ENCODE assay signal across 30 mouse cellular contexts in the genomic region with DNA sequence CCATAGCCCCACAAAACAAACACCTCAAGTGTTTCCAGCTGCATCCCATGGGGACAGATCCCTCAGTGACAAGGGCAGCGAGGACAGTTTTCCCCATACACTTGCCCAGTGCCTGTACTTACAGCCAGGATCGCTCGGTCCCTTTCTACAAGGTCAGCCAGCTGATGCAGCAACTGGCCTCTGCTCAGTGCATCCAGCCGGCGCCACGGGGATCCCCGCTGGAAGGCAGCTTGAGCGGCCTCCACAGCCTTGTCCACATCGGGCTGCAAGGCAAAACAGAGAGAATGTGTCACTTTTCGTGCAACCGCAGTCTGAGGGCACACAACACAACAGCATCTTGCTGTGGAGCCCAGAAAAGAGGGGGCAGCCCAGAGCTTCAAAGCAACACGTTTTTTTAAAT. TPM values are rescaled to one million over a fixed set of nuclear protein-coding genes. Genes with fewer than 3 reads are reported as not detected.
DNase-seq lines count a peak whose midpoint lies in the region; ATAC-seq lines count a peak whose summit lies in the region.
"Had no signal": no experiment of that assay in that cellular context is flagged by ENCODE, and none has a peak within 500 bp of the region (broad histone marks: within the 10 kb centered on the region; RNA-seq: fewer than 3 reads in every experiment).

No protein-coding gene starts in this region.

- H3K4me3 ChIP-seq in midbrain, embryonic 11.5 days (ENCODE audit: low read depth, low read length) = no peak overlapping the region
- no peak overlapping the region for H3K4me3 ChIP-seq in midbrain, embryonic 15.5 days
- H3K4me3 ChIP-seq: forebrain, embryonic 10.5 days; forebrain, embryonic 13.5 days; gastrocnemius, adult 2 months; hindbrain, embryonic 12.5 days; hindbrain, embryonic 15.5 days had no signal

- no peaks in the 10 kb centered on the region for H3K4me1 ChIP-seq in midbrain, embryonic 11.5 days (ENCODE audit: control insufficient read depth, insufficient read depth, low read length)
- no peaks in the 10 kb centered on the region for H3K4me1 ChIP-seq in midbrain, embryonic 15.5 days
- H3K4me1 ChIP-seq: forebrain, embryonic 13.5 days; hindbrain, embryonic 12.5 days; hindbrain, embryonic 15.5 days had no signal

- 53% methylated on average over 12 of the region's 12 CpGs for WGBS in midbrain, embryonic 11.5 days
- WGBS in midbrain, embryonic 15.5 days = 52% methylated on average over 12 of the region's 12 CpGs

- H3K9ac ChIP-seq in midbrain, embryonic 11.5 days (ENCODE audit: low read length) = no peak overlapping the region
- no peak overlapping the region for H3K9ac ChIP-seq in midbrain, embryonic 15.5 days
- H3K9ac ChIP-seq: forebrain, embryonic 13.5 days; hindbrain, embryonic 12.5 days; hindbrain, embryonic 15.5 days had no signal

- H3K36me3 ChIP-seq in midbrain, embryonic 11.5 days (ENCODE audit: control insufficient read depth, insufficient read depth, low read length) = no peaks in the 10 kb centered on the region
- H3K36me3 ChIP-seq in midbrain, embryonic 15.5 days (replicated peaks) = no peaks in the 10 kb centered on the region
- H3K36me3 ChIP-seq: forebrain, embryonic 10.5 days; hindbrain, embryonic 12.5 days; hindbrain, embryonic 15.5 days had no signal

- peak; percentile 77 for DNase-seq in midbrain, embryonic 11.5 days (ENCODE audit: low spot score, missing footprints)
- peak; percentile 67 for DNase-seq in adrenal gland, postnatal 10 days
- DNase-seq in adrenal gland, postnatal 14 days = peak; percentile 74
- DNase-seq in frontal cortex, adult 2 months (ENCODE audit: extremely low spot score in 1 of 2, low spot score in 1 of 2) = no peak
- DNase-seq in lung, postnatal 4 days = no peak
- DNase-seq: cerebellum, adult 18-20 months; cerebellum, adult 9-10 months; cerebellum, postnatal 14 days; gastrocnemius, adult 2 months; gastrocnemius, postnatal 14 days; heart, adult 11 months had no signal

- no peak overlapping the region for H3K27ac ChIP-seq in midbrain, embryonic 11.5 days (ENCODE audit: low read depth, low read length)
- no peak overlapping the region for H3K27ac ChIP-seq in midbrain, embryonic 15.5 days
- H3K27ac ChIP-seq: forebrain, embryonic 10.5 days; forebrain, embryonic 13.5 days; gastrocnemius, adult 2 months; hindbrain, embryonic 12.5 days; hindbrain, embryonic 15.5 days had no signal

- H3K4me2 ChIP-seq in midbrain, embryonic 11.5 days = no peak overlapping the region
- no peak overlapping the region for H3K4me2 ChIP-seq in midbrain, embryonic 15.5 days
- H3K4me2 ChIP-seq: forebrain, embryonic 13.5 days; heart, embryonic 11.5 days; hindbrain, embryonic 12.5 days; hindbrain, embryonic 15.5 days had no signal

- no peaks in the 10 kb centered on the region for H3K9me3 ChIP-seq in midbrain, embryonic 11.5 days (ENCODE audit: control insufficient read depth, low read length)
- no peaks in the 10 kb centered on the region for H3K9me3 ChIP-seq in midbrain, embryonic 15.5 days
- H3K9me3 ChIP-seq: forebrain, embryonic 10.5 days; forebrain, embryonic 13.5 days; hindbrain, embryonic 12.5 days; hindbrain, embryonic 15.5 days had no signal

- peaks cover under 1% of the 10 kb centered on the region; the same call in 1 of the 2 replicates for H3K27me3 ChIP-seq in midbrain, embryonic 11.5 days (ENCODE audit: control insufficient read depth, insufficient read depth, low read length)
- H3K27me3 ChIP-seq in midbrain, embryonic 15.5 days (replicated peaks) = no peaks in the 10 kb centered on the region; the same call in 1 of the 2 replicates

- ATAC-seq in midbrain, embryonic 11.5 days (ENCODE audit: low FRiP score) = no peak
- no peak for ATAC-seq in midbrain, embryonic 15.5 days (replicated peaks)
- ATAC-seq: CD4-positive, CD25-positive, alpha-beta regulatory T cell, adult 4 months; forebrain, embryonic 13.5 days; forebrain, embryonic 16.5 days had no signal

RNA-seq across cellular contexts. Expression of gene Aldh1a3, which starts 8.3 kb away (rescaled TPM):
- 0.41 and 0.72 TPM in 2 replicates for polyA plus RNA-seq in midbrain, embryonic 11.5 days (2014; fragmentation: Nextera tagmentation; extraction: Ambion mirVana)
- polyA plus RNA-seq in midbrain, embryonic 15.5 days (2015; fragmentation: Nextera tagmentation; extraction: Ambion mirVana) = 0.83 and 1.0 TPM in 2 replicates
- total RNA-seq in adrenal gland, postnatal 10 days (2021) = 10 to 100 TPM; 11.4 to 12.4 TPM
- total RNA-seq in adrenal gland, postnatal 14 days (2021) = 10.9 and 12.6 TPM in 2 replicates
- 2.3 and 3.1 TPM in 2 replicates for polyA plus RNA-seq in frontal cortex, adult 2 months (2012; rRNA removed)
- total RNA-seq: hematopoietic stem cell, adult 5-6 weeks had no signal

RNA-seq across cellular contexts. Expression of gene Lrrk1, which starts 30.8 kb away (rescaled TPM):
- polyA plus RNA-seq in midbrain, embryonic 11.5 days (2014; fragmentation: Nextera tagmentation; extraction: Ambion mirVana) = 2.5 and 2.9 TPM in 2 replicates
- polyA plus RNA-seq in midbrain, embryonic 15.5 days (2015; fragmentation: Nextera tagmentation; extraction: Ambion mirVana) = 3.7 and 4.1 TPM in 2 replicates
- 10 to 100 TPM; 12.4 to 16.4 TPM for total RNA-seq in adrenal gland, postnatal 10 days (2021)
- total RNA-seq in adrenal gland, postnatal 14 days (2021) = 12.2 and 14.6 TPM in 2 replicates
- polyA plus RNA-seq in frontal cortex, adult 2 months (2012; rRNA removed) = 4.2 and 4.8 TPM in 2 replicates

RNA-seq across cellular contexts. Expression of gene Gm10974, which starts 53.3 kb away (rescaled TPM):
- polyA plus RNA-seq in midbrain, embryonic 11.5 days (2014; fragmentation: Nextera tagmentation; extraction: Ambion mirVana) = not detected in 2 replicates
- not detected in 2 replicates for polyA plus RNA-seq in midbrain, embryonic 15.5 days (2015; fragmentation: Nextera tagmentation; extraction: Ambion mirVana)
- not detected for total RNA-seq in adrenal gland, postnatal 10 days (2021)
- not detected in 2 replicates for total RNA-seq in adrenal gland, postnatal 14 days (2021)
- polyA plus RNA-seq in frontal cortex, adult 2 months (2012; rRNA removed) = not detected in 2 replicates
- total RNA-seq: gastrocnemius, adult 2 months; gastrocnemius, postnatal 14 days; gastrocnemius, postnatal 4 days; heart, adult 8-10 months; heart, postnatal 25 days; hematopoietic stem cell, adult 5-6 weeks; MEL had no signal
- polyA plus RNA-seq: C2C12; CD4-positive, CD25-positive, alpha-beta regulatory T cell, adult 4 months; embryonic facial prominence, embryonic 11.5 days; embryonic facial prominence, embryonic 14.5 days; forebrain, embryonic 10.5 days; forebrain, embryonic 13.5 days; forebrain, embryonic 16.5 days; heart, embryonic 11.5 days; heart, embryonic 14.5 days; heart, postnatal 0 days; hindbrain, embryonic 12.5 days; hindbrain, embryonic 15.5 days; intestine, embryonic 14.5 days had no signal

Comparison
In these comparisons a context has a peak if more than half of its experiments do, and no peak if none do; other contexts are left out.
1. DNase-seq: peak in midbrain, embryonic 11.5 days (single experiment), adrenal gland, postnatal 10 days (single experiment) and adrenal gland, postnatal 14 days (single experiment); none in frontal cortex, adult 2 months (0 of 2) and lung, postnatal 4 days (0 of 2).